Mouse (Mus musculus): ENCODE data around the gene Slc26a9.
"Not testable (repeated sequence)": the region's sequence is repeated elsewhere in the genome, so short reads cannot be mapped to it uniquely, and the experiment has no call there.

The Slc26a9 gene

GRCm38 (mm10) chr1:131769296-131769695 lies 25.5 kb downstream of the Slc26a9 start:
- no peak for DNase-seq (ENCODE audit: low spot score)

- no peak for DNase-seq (ENCODE audit: low spot score)
Measured at GRCm38 (mm10) chr1:131770656-131771055, 26.8 kb downstream of the Slc26a9 start.

GRCm38 (mm10) chr1:131771440-131771839 lies 27.6 kb downstream of the Slc26a9 start:
- DNase-seq (ENCODE audit: low spot score): no peak

GRCm38 (mm10) chr1:131794591-131794990 lies 50.8 kb downstream of the Slc26a9 start:
- peak; percentile 28 for DNase-seq (ENCODE audit: low spot score)

- DNase-seq (ENCODE audit: low spot score): no peak
Measured at GRCm38 (mm10) chr1:131795171-131795570, 51.3 kb downstream of the Slc26a9 start.

- DNase-seq (ENCODE audit: low spot score): peak; percentile 62
Measured at GRCm38 (mm10) chr1:131797202-131797909, 53.5 kb downstream of the Slc26a9 start, which contains the start of gene Pm20d1. Pm20d1 (plus strand) TSS chr1:131797381.

- DNase-seq (ENCODE audit: low spot score): no peak
Measured at GRCm38 (mm10) chr1:131800001-131800400, 56.2 kb downstream of the Slc26a9 start.

GRCm38 (mm10) chr1:131801071-131801470 lies 57.2 kb downstream of the Slc26a9 start:
- no peak for DNase-seq (ENCODE audit: low spot score)

- DNase-seq (ENCODE audit: low spot score): no peak
Measured at GRCm38 (mm10) chr1:131802652-131803051, 58.8 kb downstream of the Slc26a9 start.

GRCm38 (mm10) chr1:131804166-131804565 lies 60.3 kb downstream of the Slc26a9 start:
- DNase-seq (ENCODE audit: low spot score): no peak

GRCm38 (mm10) chr1:131808986-131809385 lies 65.2 kb downstream of the Slc26a9 start:
- no peak for DNase-seq (ENCODE audit: low spot score)

GRCm38 (mm10) chr1:131809651-131810050 lies 65.8 kb downstream of the Slc26a9 start:
- no peak for DNase-seq (ENCODE audit: low spot score)

GRCm38 (mm10) chr1:131811393-131811792 lies 67.6 kb downstream of the Slc26a9 start:
- no peak for DNase-seq (ENCODE audit: low spot score)

GRCm38 (mm10) chr1:131812006-131812405 lies 68.2 kb downstream of the Slc26a9 start:
- DNase-seq (ENCODE audit: low spot score): no peak

GRCm38 (mm10) chr1:131812631-131813295 lies 68.9 kb downstream of the Slc26a9 start:
- DNase-seq (ENCODE audit: low spot score): no peak

GRCm38 (mm10) chr1:131813731-131814130 lies 69.9 kb downstream of the Slc26a9 start:
- DNase-seq (ENCODE audit: low spot score): no peak

- no peak for DNase-seq (ENCODE audit: low spot score)
Measured at GRCm38 (mm10) chr1:131814191-131814590, 70.4 kb downstream of the Slc26a9 start.

- no peak for DNase-seq (ENCODE audit: low spot score)
Measured at GRCm38 (mm10) chr1:131816886-131817285, 73.1 kb downstream of the Slc26a9 start.

GRCm38 (mm10) chr1:131820353-131820752 lies 76.5 kb downstream of the Slc26a9 start:
- DNase-seq (ENCODE audit: low spot score): not testable (repeated sequence)

GRCm38 (mm10) chr1:131820887-131821328 lies 77.1 kb downstream of the Slc26a9 start:
- no peak for DNase-seq (ENCODE audit: low spot score)
